ENCODE assay signal across 9 mouse cellular contexts in genomic region chr6:54070736-54071135, GRCm38 (mm10). TPM values are rescaled to one million over a fixed set of nuclear protein-coding genes. Genes with fewer than 3 reads are reported as not detected.
DNase-seq lines count a peak whose midpoint lies in the region; ATAC-seq and TF ChIP-seq lines count a peak whose summit lies in the region.
"Had no signal": no experiment of that assay in that cellular context is flagged by ENCODE, and none has a peak within 500 bp of the region (broad histone marks: within the 10 kb centered on the region; RNA-seq: fewer than 3 reads in every experiment).

No protein-coding gene starts in this region.

- H3K9ac ChIP-seq in forebrain, embryonic 13.5 days, result no peak overlapping the region
- H3K9ac ChIP-seq in forebrain, embryonic 15.5 days (replicated peaks), result no peak overlapping the region
- 0 out of 2 replicates have a peak overlapping the region, but pooled peaks have one; percentile 29 for H3K9ac ChIP-seq in intestine, embryonic 16.5 days (ENCODE audit: low read depth, low read length)
- H3K9ac ChIP-seq: neural tube, embryonic 12.5 days had no signal

- no peak overlapping the region for H3K4me2 ChIP-seq in forebrain, embryonic 13.5 days
- no peak overlapping the region for H3K4me2 ChIP-seq in forebrain, embryonic 15.5 days (replicated peaks)
- H3K4me2 ChIP-seq in intestine, embryonic 16.5 days (ENCODE audit: low read depth, low read length), result no peak overlapping the region
- H3K4me2 ChIP-seq: neural tube, embryonic 12.5 days had no signal

- no peak overlapping the region for H3K4me3 ChIP-seq in forebrain, embryonic 13.5 days
- no peak overlapping the region for H3K4me3 ChIP-seq in forebrain, embryonic 15.5 days
- H3K4me3 ChIP-seq in lung, adult 2 months (replicated peaks; ENCODE audit: extremely low read depth, low read depth, low read length), result no peak overlapping the region
- H3K4me3 ChIP-seq in intestine, embryonic 16.5 days (ENCODE audit: low read length), result no peak overlapping the region
- H3K4me3 ChIP-seq: neural tube, embryonic 12.5 days had no signal

- no peak for TF ChIP-seq CTCF in lung, adult 2 months (IDR thresholded peaks at IDR 0.05; ENCODE audit: insufficient read depth, low read length)

- TF ChIP-seq POLR2A in lung, adult 2 months (IDR thresholded peaks at IDR 0.05; ENCODE audit: borderline replicate concordance, extremely low read depth, low read depth, low read length), result no peak

- peaks cover 35% of the 10 kb centered on the region for H3K4me1 ChIP-seq in forebrain, embryonic 13.5 days
- peaks cover 33% of the 10 kb centered on the region for H3K4me1 ChIP-seq in forebrain, embryonic 15.5 days
- H3K4me1 ChIP-seq in lung, adult 2 months (ENCODE audit: control insufficient read depth, insufficient read depth, low read length), result no peaks in the 10 kb centered on the region; the same call in 1 of the 2 replicates
- H3K4me1 ChIP-seq in intestine, embryonic 16.5 days (ENCODE audit: control insufficient read depth, insufficient read depth, low read length), result peaks cover 8% of the 10 kb centered on the region; the same call in 1 of the 2 replicates

- no peaks in the 10 kb centered on the region for H3K36me3 ChIP-seq in forebrain, embryonic 13.5 days (ENCODE audit: poor library complexity, severe bottlenecking)
- H3K36me3 ChIP-seq in forebrain, embryonic 15.5 days, result no peaks in the 10 kb centered on the region
- no peaks in the 10 kb centered on the region for H3K36me3 ChIP-seq in intestine, embryonic 16.5 days (ENCODE audit: control insufficient read depth, insufficient read depth, low read length)
- H3K36me3 ChIP-seq: neural tube, embryonic 12.5 days had no signal

- ATAC-seq in forebrain, embryonic 13.5 days, result no peak; the same call in 1 of the 2 replicates
- ATAC-seq in forebrain, embryonic 15.5 days (replicated peaks), result no peak; the same call in 1 of the 2 replicates
- ATAC-seq in intestine, embryonic 16.5 days, result peak; percentile 21; the same call in 1 of the 2 replicates
- no peak for ATAC-seq in erythroid progenitor cell, adult 5-6 weeks (replicated peaks; ENCODE audit: low FRiP score, poor library complexity, severe bottlenecking)

- peak overlapping the region; percentile 6; the same call in 1 of the 2 replicates for H3K27ac ChIP-seq in forebrain, embryonic 13.5 days
- H3K27ac ChIP-seq in forebrain, embryonic 15.5 days (replicated peaks), result no peak overlapping the region
- H3K27ac ChIP-seq in intestine, embryonic 16.5 days (ENCODE audit: low read length), result peak overlapping the region; percentile 45; the same call in 1 of the 2 replicates
- H3K27ac ChIP-seq: neural tube, embryonic 12.5 days had no signal

- no peaks in the 10 kb centered on the region for H3K9me3 ChIP-seq in forebrain, embryonic 13.5 days (replicated peaks)
- no peaks in the 10 kb centered on the region for H3K9me3 ChIP-seq in forebrain, embryonic 15.5 days
- H3K9me3 ChIP-seq in intestine, embryonic 16.5 days (ENCODE audit: control insufficient read depth, low read length), result no peaks in the 10 kb centered on the region
- H3K9me3 ChIP-seq: neural tube, embryonic 12.5 days had no signal

- 77% methylated on average over 6 of the region's 6 CpGs for WGBS in forebrain, embryonic 13.5 days
- 59% methylated on average over 6 of the region's 6 CpGs for WGBS in forebrain, embryonic 15.5 days
- WGBS in lung, adult 2 months, result 40% methylated on average over 6 of the region's 6 CpGs
- 54% methylated on average over 6 of the region's 6 CpGs for WGBS in intestine, embryonic 16.5 days

- DNase-seq in lung, adult 18-20 months, result peak; percentile 38 to 54
- DNase-seq in lung, adult 2 months, result no peak
- DNase-seq in lung, postnatal 4 days, result peak; percentile 68 to 82
- DNase-seq in heart, adult 8-10 months (ENCODE audit: low spot score), result no peak

- H3K27me3 ChIP-seq in forebrain, embryonic 13.5 days, result no peaks in the 10 kb centered on the region
- H3K27me3 ChIP-seq in forebrain, embryonic 15.5 days, result no peaks in the 10 kb centered on the region
- no peaks in the 10 kb centered on the region for H3K27me3 ChIP-seq in intestine, embryonic 16.5 days (replicated peaks; ENCODE audit: control insufficient read depth, insufficient read depth, low read length)
- H3K27me3 ChIP-seq: neural tube, embryonic 12.5 days had no signal

RNA-seq across cellular contexts. Expression of gene Chn2, which starts 31.4 kb away (rescaled TPM):
- 31.9 and 35.2 TPM in 2 replicates for polyA plus RNA-seq in forebrain, embryonic 13.5 days (2015; fragmentation: Nextera tagmentation; extraction: Ambion mirVana)
- polyA plus RNA-seq in forebrain, embryonic 15.5 days (2015; fragmentation: Nextera tagmentation; extraction: Ambion mirVana), result 41.6 and 46.2 TPM in 2 replicates
- 8.5 and 12.5 TPM in 2 replicates for polyA plus RNA-seq in lung, adult 2 months (2012; rRNA removed)
- 20.2 and 20.8 TPM in 2 replicates for polyA plus RNA-seq in intestine, embryonic 16.5 days (2015; fragmentation: Nextera tagmentation; extraction: Ambion mirVana)
- total RNA-seq in erythroid progenitor cell, adult 5-6 weeks (2015; ENCODE audit: low replicate concordance), result 6.7 and 7.9 TPM in 2 replicates
- 3.9 and 4.8 TPM in 2 replicates for total RNA-seq in erythroid progenitor cell, adult 5-6 weeks (2017; ENCODE audit: low replicate concordance)
- total RNA-seq in heart, adult 8-10 months (2022), result 1 to 10 TPM; 2.7 to 5.1 (median 2.9) TPM

Comparison
In these comparisons a context has a peak if more than half of its experiments do, and no peak if none do; other contexts are left out.
1. DNase-seq: peak in lung, adult 18-20 months (2 of 2) and lung, postnatal 4 days (2 of 2); none in lung, adult 2 months (single experiment) and heart, adult 8-10 months (single experiment).